Mouse (Mus musculus): ENCODE results near the gene Pcif1. TPM values are rescaled to one million over a fixed set of nuclear protein-coding genes. Genes with fewer than 3 reads are reported as not detected.

Gene Pcif1
- polyA plus RNA-seq, 1 experiment from 2014 or later, result 71.3 TPM

DNA sequence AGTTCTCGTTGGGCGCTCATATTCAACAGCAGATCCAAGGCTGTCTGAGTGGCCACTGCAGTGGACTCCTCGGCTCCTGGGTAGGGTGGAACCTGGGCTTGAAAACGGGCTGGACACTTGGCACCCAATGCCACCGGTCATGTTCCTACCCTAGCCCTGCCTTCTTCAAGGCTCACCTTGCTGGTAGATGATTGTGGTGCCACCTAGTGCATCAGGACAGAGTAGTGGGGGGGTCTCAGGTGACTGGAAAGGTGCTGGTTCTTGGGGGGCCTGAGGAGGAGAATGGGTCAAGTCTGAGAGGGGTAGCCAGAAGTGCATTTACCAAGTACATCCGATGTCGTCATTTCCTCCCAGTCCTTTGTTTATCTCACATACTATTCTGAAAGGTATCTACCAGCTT lies 18.9 kb downstream of the Pcif1 start:
- no peak for ATAC-seq
- Histone ChIP-seq H3K9ac (replicated peaks; ENCODE audit: low read depth) (no peak overlapping the region), H3K9me3 (ENCODE audit: low read length) (no peaks in the 10 kb centered on the region), H3K4me3 (ENCODE audit: low read depth, low read length) (no peak overlapping the region), H3K36me3 (ENCODE audit: insufficient read depth, low read length) (peaks cover 50% of the 10 kb centered on the region), H3K27ac (ENCODE audit: low read length) (no peak overlapping the region), H3K4me2 (replicated peaks; ENCODE audit: low read depth, low read length) (no peak overlapping the region), H3K27me3 (replicated peaks; ENCODE audit: insufficient read depth, low read length) (no peaks in the 10 kb centered on the region), H3K4me1 (ENCODE audit: insufficient read depth, low read depth, low read length) (no peaks in the 10 kb centered on the region)
- DNase-seq (ENCODE audit: low spot score), result no peak
- TF ChIP-seq CTCF (IDR thresholded peaks at IDR 0.05) (no peak), EP300 (IDR thresholded peaks at IDR 0.05) (no peak)
- 88% methylated on average over 7 of the region's 7 CpGs for WGBS

DNA sequence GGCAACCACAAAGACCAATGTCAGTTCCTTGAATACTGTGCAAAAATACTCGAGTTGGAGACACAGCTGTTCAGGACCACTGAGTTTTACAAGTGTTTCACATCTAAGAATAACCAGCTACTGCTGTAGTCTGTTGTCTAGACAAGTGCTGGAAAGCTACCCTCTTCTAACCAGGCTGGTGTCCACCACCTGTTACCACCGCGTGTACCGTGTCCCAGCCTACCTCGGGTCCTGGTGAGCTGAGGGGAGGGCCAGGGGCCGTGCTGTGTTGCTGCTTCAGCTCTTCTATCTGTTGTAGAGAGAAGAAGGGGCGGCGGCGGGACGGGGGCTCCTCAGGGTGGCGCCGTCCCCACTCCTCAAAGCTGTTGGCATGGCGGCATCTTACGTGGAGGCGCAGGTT lies 19.9 kb downstream of the Pcif1 start:
- no peaks in the 10 kb centered on the region for H3K27me3 ChIP-seq (replicated peaks; ENCODE audit: insufficient read depth, low read length)
- WGBS, result 90% methylated on average over 15 of the region's 15 CpGs
- H3K9me3 ChIP-seq (ENCODE audit: low read length), result no peaks in the 10 kb centered on the region
- H3K4me1 ChIP-seq (ENCODE audit: insufficient read depth, low read depth, low read length), result no peaks in the 10 kb centered on the region
- no peak overlapping the region for H3K4me3 ChIP-seq (ENCODE audit: low read depth, low read length)
- DNase-seq (ENCODE audit: low spot score), result no peak
- H3K4me2 ChIP-seq (replicated peaks; ENCODE audit: low read depth, low read length), result no peak overlapping the region
- no peak overlapping the region for H3K9ac ChIP-seq (replicated peaks; ENCODE audit: low read depth)
- H3K27ac ChIP-seq (ENCODE audit: low read length), result no peak overlapping the region
- ATAC-seq, result no peak
- TF ChIP-seq EP300 (IDR thresholded peaks at IDR 0.05) (no peak), CTCF (IDR thresholded peaks at IDR 0.05) (no peak)
- peaks cover 53% of the 10 kb centered on the region for H3K36me3 ChIP-seq (ENCODE audit: insufficient read depth, low read length)

DNA sequence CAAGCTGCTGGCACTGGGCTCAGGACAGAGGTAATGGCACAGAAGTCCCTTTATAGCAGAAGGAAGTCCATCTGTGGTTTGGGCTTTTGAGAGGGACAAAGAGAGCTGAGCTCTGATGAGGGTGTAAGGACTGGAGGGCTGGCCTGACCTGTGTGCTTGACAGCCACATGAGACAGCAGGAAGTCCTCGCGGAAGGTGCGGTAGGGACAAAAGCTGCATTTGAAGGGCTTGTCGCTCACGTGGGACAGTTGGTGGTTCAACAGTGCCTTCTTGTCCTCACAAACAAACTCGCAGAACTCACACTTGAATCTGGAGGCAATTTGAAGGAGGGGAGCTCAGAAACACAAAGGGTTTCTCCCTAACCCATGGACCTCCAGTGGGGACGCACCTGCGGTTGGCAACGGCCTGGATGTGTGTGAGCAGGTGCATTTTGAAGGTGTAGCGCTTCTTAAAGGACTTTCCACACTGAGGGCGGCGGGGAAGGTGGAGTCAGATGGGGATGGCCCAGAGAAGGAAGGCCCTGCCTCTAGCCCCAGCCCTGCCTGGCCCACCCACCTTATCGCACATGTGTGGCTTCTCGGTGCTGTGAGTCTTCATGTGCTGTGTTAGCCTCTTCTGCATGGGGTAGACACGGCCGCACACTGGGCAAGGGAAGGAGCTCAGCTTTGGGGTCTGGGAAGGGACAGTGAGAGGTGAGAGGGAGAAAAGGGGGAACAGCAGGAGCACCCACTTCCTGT lies 20.8 kb downstream of the Pcif1 start:
- H3K27me3 ChIP-seq (replicated peaks; ENCODE audit: insufficient read depth, low read length), result no peaks in the 10 kb centered on the region
- no peak overlapping the region for H3K9ac ChIP-seq (replicated peaks; ENCODE audit: low read depth)
- no peak overlapping the region for H3K4me3 ChIP-seq (ENCODE audit: low read depth, low read length)
- WGBS, result 90% methylated on average over 16 of the region's 16 CpGs
- H3K36me3 ChIP-seq (ENCODE audit: insufficient read depth, low read length), result peaks cover 61% of the 10 kb centered on the region
- H3K4me2 ChIP-seq (replicated peaks; ENCODE audit: low read depth, low read length), result no peak overlapping the region
- no peak for TF ChIP-seq EP300 (IDR thresholded peaks at IDR 0.05)
- TF ChIP-seq CTCF (IDR thresholded peaks at IDR 0.05), result no peak
- ATAC-seq (no peak), DNase-seq (ENCODE audit: low spot score) (no peak)
- H3K9me3 ChIP-seq (ENCODE audit: low read length), result no peaks in the 10 kb centered on the region
- no peak overlapping the region for H3K27ac ChIP-seq (ENCODE audit: low read length)
- no peaks in the 10 kb centered on the region for H3K4me1 ChIP-seq (ENCODE audit: insufficient read depth, low read depth, low read length)

DNA sequence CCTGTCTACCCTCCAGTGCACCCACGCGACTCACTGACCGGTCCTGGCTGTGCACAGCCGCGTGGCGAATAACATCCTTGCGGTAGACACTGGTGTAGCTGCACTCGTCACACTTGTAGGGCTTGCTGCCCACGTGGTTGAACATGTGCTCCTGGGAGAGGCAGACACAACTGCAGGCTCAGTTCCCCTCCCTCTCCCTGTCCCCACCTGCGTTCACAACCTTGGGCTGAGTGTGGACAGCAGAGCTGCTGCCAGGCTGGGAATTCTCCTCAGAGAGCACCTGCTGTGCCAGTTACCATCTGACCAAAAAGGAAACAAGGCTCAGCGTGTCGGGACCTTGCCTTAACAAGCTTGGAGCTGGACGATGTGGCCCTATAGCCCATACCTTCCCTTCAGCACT lies 22.3 kb downstream of the Pcif1 start:
- WGBS, result 92% methylated on average over 13 of the region's 13 CpGs
- peaks cover 4% of the 10 kb centered on the region; the same call in 1 of the 2 replicates for H3K9me3 ChIP-seq (ENCODE audit: low read length)
- TF ChIP-seq EP300 (IDR thresholded peaks at IDR 0.05) (no peak), CTCF (IDR thresholded peaks at IDR 0.05) (no peak)
- H3K27me3 ChIP-seq (replicated peaks; ENCODE audit: insufficient read depth, low read length), result no peaks in the 10 kb centered on the region
- no peak overlapping the region for H3K4me3 ChIP-seq (ENCODE audit: low read depth, low read length)
- H3K27ac ChIP-seq (ENCODE audit: low read length), result no peak overlapping the region
- no peak for ATAC-seq
- H3K4me1 ChIP-seq (ENCODE audit: insufficient read depth, low read depth, low read length), result no peaks in the 10 kb centered on the region
- H3K9ac ChIP-seq (replicated peaks; ENCODE audit: low read depth), result no peak overlapping the region
- no peak for DNase-seq (ENCODE audit: low spot score)
- no peak overlapping the region for H3K4me2 ChIP-seq (replicated peaks; ENCODE audit: low read depth, low read length)
- peaks cover 60% of the 10 kb centered on the region for H3K36me3 ChIP-seq (ENCODE audit: insufficient read depth, low read length)

DNA sequence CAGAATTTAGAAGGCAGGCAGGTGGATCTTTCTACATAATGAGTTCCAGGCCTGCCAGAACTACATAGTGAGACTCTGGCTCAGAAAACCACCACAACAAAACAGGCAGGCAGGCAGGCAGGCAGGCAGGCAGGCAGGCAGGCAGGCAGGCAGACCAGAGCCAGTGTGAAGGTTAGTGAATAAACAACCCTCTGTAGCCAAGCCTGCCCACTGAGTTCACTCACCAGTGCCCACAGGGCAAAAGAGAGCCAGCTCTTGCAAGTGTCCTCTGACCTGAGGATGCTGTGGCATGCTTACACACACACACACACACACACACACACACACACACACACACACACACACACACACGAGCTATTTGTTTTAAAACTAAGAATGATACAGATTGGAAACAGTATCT lies 24.4 kb downstream of the Pcif1 start:
- Histone ChIP-seq H3K4me3 (ENCODE audit: low read depth, low read length) (no peak overlapping the region), H3K4me2 (replicated peaks; ENCODE audit: low read depth, low read length) (no peak overlapping the region), H3K27me3 (replicated peaks; ENCODE audit: insufficient read depth, low read length) (no peaks in the 10 kb centered on the region), H3K9me3 (ENCODE audit: low read length) (peaks cover 4% of the 10 kb centered on the region; the same call in 1 of the 2 replicates), H3K4me1 (ENCODE audit: insufficient read depth, low read depth, low read length) (no peaks in the 10 kb centered on the region), H3K27ac (ENCODE audit: low read length) (no peak overlapping the region), H3K9ac (replicated peaks; ENCODE audit: low read depth) (no peak overlapping the region), H3K36me3 (ENCODE audit: insufficient read depth, low read length) (peaks cover 64% of the 10 kb centered on the region)
- no peak for ATAC-seq
- TF ChIP-seq EP300 (IDR thresholded peaks at IDR 0.05), result no peak
- TF ChIP-seq CTCF (IDR thresholded peaks at IDR 0.05), result no peak
- 75% methylated on average over 1 of the region's 1 CpGs for WGBS
- DNase-seq (ENCODE audit: low spot score), result no peak

DNA sequence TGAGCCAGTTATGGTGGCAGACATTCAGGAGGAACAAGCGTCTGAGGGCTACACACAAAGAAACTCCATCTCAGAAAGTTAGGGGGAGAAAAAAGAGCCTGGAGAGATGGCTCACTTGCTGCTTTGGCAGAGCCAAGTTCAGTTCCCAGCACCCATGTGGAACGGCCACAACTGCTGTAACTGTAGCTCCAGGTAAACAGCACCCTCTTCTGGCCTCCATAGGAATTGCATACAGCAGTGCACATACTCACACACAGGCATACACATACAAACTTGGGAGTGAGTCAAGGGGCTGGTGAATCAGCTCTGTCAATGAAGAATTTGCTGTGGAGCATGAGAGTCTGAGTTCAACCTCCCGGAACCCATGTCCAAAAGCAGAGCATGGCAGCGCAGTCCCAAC lies 27.0 kb downstream of the Pcif1 start:
- over 99% methylated on average over 4 of the region's 4 CpGs for WGBS
- Histone ChIP-seq H3K36me3 (ENCODE audit: insufficient read depth, low read length) (peaks cover 60% of the 10 kb centered on the region), H3K4me3 (ENCODE audit: low read depth, low read length) (no peak overlapping the region), H3K27me3 (replicated peaks; ENCODE audit: insufficient read depth, low read length) (no peaks in the 10 kb centered on the region), H3K9ac (replicated peaks; ENCODE audit: low read depth) (no peak overlapping the region), H3K4me2 (replicated peaks; ENCODE audit: low read depth, low read length) (no peak overlapping the region), H3K9me3 (ENCODE audit: low read length) (peaks cover 4% of the 10 kb centered on the region; the same call in 1 of the 2 replicates), H3K27ac (ENCODE audit: low read length) (no peak overlapping the region), H3K4me1 (ENCODE audit: insufficient read depth, low read depth, low read length) (peaks cover 4% of the 10 kb centered on the region; the same call in 1 of the 2 replicates)
- TF ChIP-seq EP300 (IDR thresholded peaks at IDR 0.05) (no peak), CTCF (IDR thresholded peaks at IDR 0.05) (peak; percentile 56)
- DNase-seq (ENCODE audit: low spot score) (no peak), ATAC-seq (no peak)

Measured in lung, postnatal 0 days (tissue).